Mouse (Mus musculus) stomach, embryonic 14.5 days (tissue): ENCODE results near the gene Ndufb4. TPM values are rescaled to one million over a fixed set of nuclear protein-coding genes. Genes with fewer than 3 reads are reported as not detected.
"Not testable (repeated sequence)": the region's sequence is repeated elsewhere in the genome, so short reads cannot be mapped to it uniquely, and the experiment has no call there.

ENCODE experiments used
- ATAC-seq: fragments of 200-750 bp; cut with Nextera tagmentation; 2 replicates; pipeline ENCODE4 v1.8.0; 2017; ENCODE audit warnings: low read depth, moderate TSS enrichment; ENCODE audit not compliant: insufficient number of reproducible peaks, insufficient read depth, low FRiP score
- H3K27ac ChIP-seq: fragments of 300-500 bp; sonication (generic); 2 replicates; pipeline ENCODE4 v1.5.1; 2014; ENCODE audit warnings: mild to moderate bottlenecking, low read length, moderate library complexity, mixed read lengths
- H3K27me3 ChIP-seq: fragments of 300-500 bp; sonication (generic); 2 replicates; pipeline ENCODE4 v1.6.1; 2014; ENCODE audit warnings: low read length, control low read depth, mixed read lengths; ENCODE audit not compliant: control insufficient read depth, insufficient read depth
- H3K36me3 ChIP-seq: fragments of 300-500 bp; sonication (generic); 2 replicates; pipeline ENCODE4 v1.6.1; 2014; ENCODE audit warnings: mild to moderate bottlenecking, control low read depth, low read length, moderate library complexity, mixed read lengths; ENCODE audit not compliant: control insufficient read depth, insufficient read depth
- H3K4me1 ChIP-seq: fragments of 300-500 bp; sonication (generic); 2 replicates; pipeline ENCODE4 v1.6.1; 2014; ENCODE audit warnings: low read length, control low read depth, mixed read lengths; ENCODE audit not compliant: control insufficient read depth, insufficient read depth
- H3K4me2 ChIP-seq: fragments of 300-500 bp; sonication (generic); replicated peaks from 2 replicates; pipeline ENCODE4 v1.6.1; 2014; ENCODE audit warnings: low read depth, low read length, control low read depth
- H3K4me3 ChIP-seq: fragments of 300-500 bp; sonication (generic); 2 replicates; pipeline ENCODE4 v1.5.1; 2014; ENCODE audit warnings: low read depth, low read length, control low read depth
- H3K9ac ChIP-seq: fragments of 300-500 bp; sonication (generic); replicated peaks from 2 replicates; pipeline ENCODE4 v1.6.1; 2014; ENCODE audit warnings: low read depth, mild to moderate bottlenecking, control low read depth, low read length, moderate library complexity, mixed read lengths
- H3K9me3 ChIP-seq: fragments of 300-500 bp; sonication (generic); 2 replicates; pipeline ENCODE4 v1.6.1; 2016; ENCODE audit warnings: low read depth, low read length, control low read depth; ENCODE audit not compliant: control insufficient read depth
- WGBS: fragments of 180-500 bp; shearing (Covaris S2); extraction: QIAGEN DNeasy Blood & Tissue Kit; methylation state at CpG from one replicate; pipeline ENCODE4 v1.1.7; 2014; 5-methylcytosine and 5-hydroxymethylcytosine counted together
- polyA plus RNA-seq: library from polyadenylated mRNA; unstranded; fragments of >200 nt; fragmentation: Nextera tagmentation; extraction: Ambion mirVana; gene quantifications from 2 replicates; pipeline ENCODE4 v1.2.1, GENCODE M21; 2014

Gene Ndufb4
- polyA plus RNA-seq, 1 experiment from 2014 or later = 62.5 TPM

DNA sequence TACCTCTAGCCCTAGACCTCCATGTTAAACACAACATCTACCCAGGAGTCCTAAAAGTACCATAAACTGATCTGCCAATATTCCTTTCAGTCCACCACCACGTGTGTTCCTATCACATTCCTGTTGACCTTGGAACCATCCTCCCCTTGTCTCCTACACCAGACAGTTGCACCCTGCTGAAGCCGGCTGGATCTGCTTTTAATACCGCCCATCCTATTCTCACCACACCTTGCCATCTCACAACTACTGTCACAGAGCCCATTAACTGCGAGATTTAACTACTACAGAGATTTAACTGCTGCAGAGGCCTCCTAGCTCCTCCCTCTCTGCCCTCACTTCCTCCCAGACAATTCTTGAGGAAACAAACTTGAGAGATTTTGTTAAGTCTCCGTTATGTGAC, 2.8 kb downstream of the Ndufb4 start:
- no peak overlapping the region for H3K4me2 ChIP-seq
- H3K27ac ChIP-seq = no peak overlapping the region
- 82% methylated on average over 5 of the region's 5 CpGs for WGBS
- ATAC-seq = no peak
- H3K9me3 ChIP-seq = no peaks in the 10 kb centered on the region
- no peaks in the 10 kb centered on the region for H3K27me3 ChIP-seq
- H3K9ac ChIP-seq = no peak overlapping the region
- peaks cover 15% of the 10 kb centered on the region for H3K36me3 ChIP-seq
- H3K4me3 ChIP-seq = no peak overlapping the region
- peaks cover 19% of the 10 kb centered on the region for H3K4me1 ChIP-seq

DNA sequence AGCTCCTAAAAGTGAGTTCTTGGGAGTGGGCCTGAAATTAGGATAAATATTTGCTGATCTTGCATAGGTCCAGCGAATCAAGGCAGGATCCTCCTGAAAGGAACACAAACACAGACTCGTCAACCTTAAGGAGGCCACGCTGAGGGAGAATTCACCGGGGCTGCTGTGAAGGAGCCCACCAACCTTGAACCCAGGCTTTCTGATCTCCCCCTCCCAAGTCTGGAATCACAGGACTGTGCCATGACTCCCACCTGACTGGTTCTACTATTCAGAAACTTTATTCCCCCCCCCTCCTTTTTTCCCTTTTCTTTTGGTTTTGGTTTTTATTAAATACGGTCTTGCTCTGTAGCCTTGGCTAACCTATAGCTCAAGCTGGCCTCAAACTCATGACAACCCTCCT, 5.2 kb downstream of the Ndufb4 start:
- 66% methylated on average over 5 of the region's 5 CpGs for WGBS
- Histone ChIP-seq H3K9me3 (no peaks in the 10 kb centered on the region), H3K4me3 (no peak overlapping the region), H3K27me3 (no peaks in the 10 kb centered on the region), H3K9ac (no peak overlapping the region), H3K27ac (no peak overlapping the region), H3K4me1 (peaks cover 7% of the 10 kb centered on the region), H3K4me2 (no peak overlapping the region), H3K36me3 (peaks cover 19% of the 10 kb centered on the region)
- no peak for ATAC-seq

DNA sequence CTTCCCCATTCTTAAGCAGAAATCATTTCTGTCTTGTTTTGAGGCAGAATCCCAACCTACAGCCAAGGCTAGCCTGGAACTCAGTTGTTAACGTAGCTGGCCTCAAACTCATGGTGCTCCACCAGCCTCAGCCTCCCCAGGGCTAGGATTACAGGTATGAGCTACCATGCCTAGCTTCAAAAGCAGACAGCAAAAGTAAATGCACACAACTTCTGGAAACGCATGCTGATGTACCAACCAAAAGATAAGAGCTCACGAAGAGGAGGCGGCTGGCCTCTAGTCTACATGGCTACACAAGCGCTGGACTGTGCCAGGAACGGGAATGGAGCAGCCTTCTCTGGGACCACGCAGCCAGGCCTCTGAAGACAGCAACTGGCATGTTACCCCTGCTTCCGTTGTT, 6.3 kb downstream of the Ndufb4 start:
- Histone ChIP-seq H3K9ac (no peak overlapping the region), H3K4me2 (no peak overlapping the region), H3K27me3 (no peaks in the 10 kb centered on the region), H3K4me3 (no peak overlapping the region), H3K36me3 (peaks cover 19% of the 10 kb centered on the region), H3K4me1 (peaks cover 3% of the 10 kb centered on the region), H3K27ac (no peak overlapping the region), H3K9me3 (no peaks in the 10 kb centered on the region)
- WGBS = 93% methylated on average over 8 of the region's 8 CpGs
- no peak for ATAC-seq

DNA sequence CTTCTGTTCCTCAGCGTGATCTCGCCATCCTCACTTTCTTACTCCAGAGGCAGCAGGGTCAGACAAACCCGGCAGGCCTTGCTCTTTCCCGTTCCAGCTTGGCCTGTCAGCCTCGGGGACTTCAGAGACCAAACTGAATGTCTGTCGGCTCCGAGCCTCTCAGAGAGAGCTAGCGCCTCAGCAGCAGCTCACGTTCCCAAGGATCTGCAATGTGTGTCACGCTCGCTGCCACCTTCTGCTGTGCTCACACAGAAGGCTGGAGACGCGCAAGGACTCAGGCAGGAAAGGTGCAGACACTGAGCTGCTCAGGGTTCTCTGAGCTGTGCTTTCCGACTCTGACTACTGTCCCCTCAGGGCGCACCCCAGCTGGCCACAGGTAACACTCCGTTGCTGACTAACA, 7.2 kb downstream of the Ndufb4 start:
- Histone ChIP-seq H3K36me3 (peaks cover 19% of the 10 kb centered on the region), H3K27ac (no peak overlapping the region), H3K9me3 (no peaks in the 10 kb centered on the region), H3K4me2 (no peak overlapping the region), H3K9ac (no peak overlapping the region), H3K4me3 (no peak overlapping the region), H3K4me1 (no peaks in the 10 kb centered on the region), H3K27me3 (no peaks in the 10 kb centered on the region)
- WGBS = 92% methylated on average over 16 of the region's 16 CpGs
- no peak for ATAC-seq

DNA sequence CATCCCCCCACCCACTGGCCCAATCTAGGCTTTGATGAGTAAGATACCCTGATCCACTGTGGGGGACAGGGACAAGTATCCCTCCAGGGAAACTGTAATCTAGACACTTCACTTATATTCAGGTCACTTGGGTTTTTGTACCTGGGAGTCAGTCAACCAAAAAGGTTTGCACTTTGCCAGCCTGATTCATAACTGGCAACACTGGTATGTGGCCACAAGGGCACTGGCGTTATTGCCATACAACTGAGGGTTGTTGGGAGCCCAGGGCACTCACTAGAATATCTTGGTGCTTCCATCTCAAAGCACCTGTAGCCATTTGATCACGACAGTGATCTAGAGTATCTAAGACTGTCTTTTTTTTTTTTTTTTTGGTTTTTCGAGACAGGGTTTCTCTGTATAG, 8.5 kb downstream of the Ndufb4 start:
- H3K9ac ChIP-seq = no peak overlapping the region
- H3K9me3 ChIP-seq = no peaks in the 10 kb centered on the region
- H3K27ac ChIP-seq = no peak overlapping the region
- H3K4me3 ChIP-seq = no peak overlapping the region
- no peak for ATAC-seq
- peaks cover 19% of the 10 kb centered on the region for H3K36me3 ChIP-seq
- H3K27me3 ChIP-seq = no peaks in the 10 kb centered on the region
- WGBS = 87% methylated on average over 3 of the region's 3 CpGs
- no peaks in the 10 kb centered on the region for H3K4me1 ChIP-seq
- H3K4me2 ChIP-seq = no peak overlapping the region

DNA sequence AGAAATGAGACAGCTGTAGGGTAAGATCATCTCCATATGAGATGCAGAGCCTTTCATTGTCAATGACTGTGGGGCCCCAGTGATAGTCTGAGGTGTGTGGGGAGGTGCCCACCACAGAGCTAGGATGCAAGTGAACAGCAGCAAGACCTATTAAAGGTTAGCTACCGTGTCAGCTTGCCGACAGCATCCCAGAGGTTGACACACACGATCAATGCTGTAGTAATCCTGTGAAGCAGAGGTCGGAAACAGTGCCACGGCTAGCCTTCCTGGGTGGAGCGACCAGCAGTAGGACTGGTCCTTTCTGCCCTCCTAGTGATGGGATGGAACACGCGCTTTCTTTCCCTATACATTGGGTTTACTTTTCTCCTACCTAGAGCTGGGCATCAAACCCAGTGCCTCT, 9.0 kb downstream of the Ndufb4 start:
- Histone ChIP-seq H3K4me2 (no peak overlapping the region), H3K4me3 (no peak overlapping the region), H3K36me3 (peaks cover 19% of the 10 kb centered on the region), H3K27ac (no peak overlapping the region), H3K9me3 (no peaks in the 10 kb centered on the region), H3K4me1 (no peaks in the 10 kb centered on the region), H3K9ac (no peak overlapping the region), H3K27me3 (no peaks in the 10 kb centered on the region)
- WGBS = 91% methylated on average over 8 of the region's 8 CpGs
- no peak for ATAC-seq

DNA sequence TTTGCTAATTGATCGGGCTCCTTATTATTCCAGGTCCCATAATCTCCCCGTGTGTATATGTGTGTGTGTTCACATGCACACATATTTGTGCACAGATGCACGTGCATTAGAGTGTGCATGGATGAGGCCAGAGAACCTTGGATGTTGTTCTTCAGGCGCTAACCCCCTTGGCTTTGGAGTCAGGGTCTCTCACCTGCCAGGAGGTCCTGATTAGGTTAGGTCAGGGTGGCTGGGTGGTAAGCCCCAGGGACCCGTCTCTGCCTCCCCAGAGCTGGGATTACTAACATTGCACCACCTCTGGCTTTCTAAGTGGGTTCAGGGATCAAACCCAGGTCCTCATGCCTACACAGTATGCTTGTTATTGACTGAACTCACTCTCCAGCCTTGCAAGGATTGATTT, 9.8 kb downstream of the Ndufb4 start:
- no peaks in the 10 kb centered on the region for H3K9me3 ChIP-seq
- ATAC-seq = no peak
- no peak overlapping the region for H3K27ac ChIP-seq
- no peaks in the 10 kb centered on the region for H3K4me1 ChIP-seq
- WGBS = 86% methylated on average over 5 of the region's 5 CpGs
- no peak overlapping the region for H3K4me2 ChIP-seq
- H3K27me3 ChIP-seq = no peaks in the 10 kb centered on the region
- H3K36me3 ChIP-seq = peaks cover 19% of the 10 kb centered on the region
- no peak overlapping the region for H3K4me3 ChIP-seq
- H3K9ac ChIP-seq = no peak overlapping the region

DNA sequence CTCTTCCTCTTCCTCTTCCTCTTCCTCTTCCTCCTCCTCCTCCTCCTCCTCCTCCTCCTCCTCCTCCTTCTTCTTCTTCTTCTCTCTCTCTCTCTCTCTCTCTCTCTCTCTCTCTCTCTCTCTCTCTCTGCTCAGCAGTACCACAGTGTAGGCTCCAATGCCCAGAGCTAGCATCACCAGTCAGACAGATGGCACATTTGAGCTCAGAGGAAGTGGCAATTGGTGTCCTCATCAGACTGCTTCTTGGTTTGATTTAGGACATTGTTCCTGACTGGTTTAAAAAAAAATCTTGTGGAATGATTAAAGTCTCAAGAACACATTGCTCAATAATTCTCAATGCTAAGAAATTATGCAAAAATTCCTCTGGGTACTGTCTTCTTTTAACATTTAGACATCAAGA, 13.7 kb downstream of the Ndufb4 start:
- H3K9me3 ChIP-seq, ATAC-seq, H3K4me3 ChIP-seq, H3K9ac ChIP-seq, H3K4me2 ChIP-seq, H3K27ac ChIP-seq, H3K36me3 ChIP-seq, H3K27me3 ChIP-seq, H3K4me1 ChIP-seq: not testable (repeated sequence)

DNA sequence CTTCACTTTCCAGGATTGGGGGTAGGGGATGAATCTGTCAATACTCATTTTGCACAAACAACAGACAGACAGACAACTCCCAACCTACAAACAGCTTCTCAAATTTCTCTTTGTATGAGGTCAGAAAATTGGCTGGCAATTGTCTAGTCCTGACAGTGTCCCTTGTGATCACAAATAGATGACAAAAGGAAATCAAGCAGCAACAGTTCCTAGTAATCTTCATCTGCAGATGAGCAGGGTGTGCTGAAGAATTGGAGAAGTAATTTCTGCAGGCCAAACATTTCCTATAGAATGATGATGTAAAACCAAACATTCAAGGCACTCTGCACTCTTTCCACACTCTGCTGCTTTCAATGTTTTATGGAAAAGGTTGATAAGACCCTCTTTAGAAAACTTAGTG, 16.5 kb downstream of the Ndufb4 start:
- Histone ChIP-seq H3K36me3 (no peaks in the 10 kb centered on the region), H3K27me3 (no peaks in the 10 kb centered on the region), H3K4me3 (no peak overlapping the region), H3K9me3 (no peaks in the 10 kb centered on the region), H3K4me1 (no peaks in the 10 kb centered on the region), H3K4me2 (no peak overlapping the region), H3K9ac (no peak overlapping the region), H3K27ac (no peak overlapping the region)
- ATAC-seq = no peak
